Mouse (Mus musculus) lung, embryonic 16.5 days (tissue): Measurements from ENCODE around the gene Fgfr2. TPM values are rescaled to one million over a fixed set of nuclear protein-coding genes. Genes with fewer than 3 reads are reported as not detected.
A peak's percentile ranks its signal among the peaks of the same experiment; 100 is the strongest.

Experiments
- ATAC-seq: fragments of 200-750 bp; cut with Nextera tagmentation; 2 replicates; pipeline ENCODE4 v1.8.0; 2017; ENCODE audit warnings: low read depth, mild to moderate bottlenecking, moderate library complexity
- H3K27ac ChIP-seq: fragments of 300-500 bp; sonication (generic); 2 replicates; pipeline ENCODE4 v1.5.1; 2014; ENCODE audit warnings: mild to moderate bottlenecking, control low read depth, low read length
- H3K27me3 ChIP-seq: fragments of 300-500 bp; sonication (generic); 2 replicates; pipeline ENCODE4 v1.6.1; 2014; ENCODE audit warnings: low read depth, low read length, mixed read lengths; ENCODE audit not compliant: control insufficient read depth, insufficient read depth
- H3K36me3 ChIP-seq: fragments of 300-500 bp; sonication (generic); 2 replicates; pipeline ENCODE4 v1.6.1; 2014; ENCODE audit warnings: low read length; ENCODE audit not compliant: control insufficient read depth, insufficient read depth
- H3K4me1 ChIP-seq: fragments of 300-500 bp; sonication (generic); replicated peaks from 2 replicates; pipeline ENCODE4 v1.6.1; 2014; ENCODE audit warnings: low read length, mixed read lengths; ENCODE audit not compliant: control insufficient read depth, insufficient read depth
- H3K4me2 ChIP-seq: fragments of 300-500 bp; sonication (generic); 2 replicates; pipeline ENCODE4 v1.6.1; 2014; ENCODE audit warnings: low read depth, low read length, control low read depth
- H3K4me3 ChIP-seq: fragments of 300-500 bp; sonication (generic); 2 replicates; pipeline ENCODE4 v1.5.1; 2014; ENCODE audit warnings: mild to moderate bottlenecking, low read length, control low read depth
- H3K9ac ChIP-seq: fragments of 300-500 bp; sonication (generic); 2 replicates; pipeline ENCODE4 v1.6.1; 2014; ENCODE audit warnings: low read length, control low read depth
- H3K9me3 ChIP-seq: fragments of 300-500 bp; sonication (generic); 2 replicates; pipeline ENCODE4 v1.6.1; 2016; ENCODE audit warnings: low read length; ENCODE audit not compliant: control insufficient read depth
- WGBS: fragments of 180-500 bp; shearing (Covaris S2); extraction: QIAGEN DNeasy Blood & Tissue Kit; methylation state at CpG from one replicate; pipeline ENCODE4 v1.1.7; 2014; 5-methylcytosine and 5-hydroxymethylcytosine counted together
- polyA plus RNA-seq: library from polyadenylated mRNA; unstranded; fragments of >200 nt; fragmentation: Nextera tagmentation; extraction: Ambion mirVana; gene quantifications from 2 replicates; pipeline ENCODE4 v1.2.1, GENCODE M21; 2015

Gene Fgfr2
- polyA plus RNA-seq, 1 experiment from 2014 or later, result 175 TPM

- H3K9ac ChIP-seq, result no peak overlapping the region
- H3K4me3 ChIP-seq, result no peak overlapping the region
- H3K9me3 ChIP-seq, result no peaks in the 10 kb centered on the region
- no peak overlapping the region for H3K4me2 ChIP-seq
- no peaks in the 10 kb centered on the region for H3K4me1 ChIP-seq
- no peaks in the 10 kb centered on the region for H3K27me3 ChIP-seq
- no peak overlapping the region for H3K27ac ChIP-seq
- no peak for ATAC-seq
- H3K36me3 ChIP-seq, result no peaks in the 10 kb centered on the region
- 82% methylated on average over 3 of the region's 3 CpGs for WGBS
These were observed 960.9 kb downstream of the Fgfr2 start for GRCm38 (mm10) chr7:132162254-132162653.

- no peak for ATAC-seq
- H3K27me3 ChIP-seq, result peaks cover 26% of the 10 kb centered on the region
- H3K27ac ChIP-seq, result no peak overlapping the region
- H3K4me3 ChIP-seq, result no peak overlapping the region
- H3K4me2 ChIP-seq, result no peak overlapping the region
- no peaks in the 10 kb centered on the region for H3K9me3 ChIP-seq
- peaks cover 3% of the 10 kb centered on the region for H3K4me1 ChIP-seq
- H3K9ac ChIP-seq, result no peak overlapping the region
- WGBS, result 49% methylated on average over 9 of the region's 9 CpGs
- H3K36me3 ChIP-seq, result no peaks in the 10 kb centered on the region
These were observed 964.7 kb downstream of the Fgfr2 start for GRCm38 (mm10) chr7:132158321-132159025.

GRCm38 (mm10) chr7:132154368-132154961, 968.7 kb downstream of the Fgfr2 start, which contains the start of gene Cpxm2:
Gene Cpxm2, minus strand, starts transcription at chr7:132154739.
- H3K27ac ChIP-seq, result no peak within 1 kb of the TSS
- peak within 1 kb of the TSS; percentile 68 for H3K4me2 ChIP-seq
- H3K27me3 ChIP-seq, result peaks cover 27% of the 10 kb centered on the region
- H3K9ac ChIP-seq, result peak within 1 kb of the TSS; percentile 48
- 3% methylated on average over 40 of the region's 43 CpGs for WGBS
- peak within 1 kb of the TSS; percentile 45 for H3K4me3 ChIP-seq
- no peaks in the 10 kb centered on the region for H3K36me3 ChIP-seq
- peaks cover 3% of the 10 kb centered on the region for H3K4me1 ChIP-seq
- ATAC-seq, result peak; percentile 75
- no peaks in the 10 kb centered on the region for H3K9me3 ChIP-seq

DNA sequence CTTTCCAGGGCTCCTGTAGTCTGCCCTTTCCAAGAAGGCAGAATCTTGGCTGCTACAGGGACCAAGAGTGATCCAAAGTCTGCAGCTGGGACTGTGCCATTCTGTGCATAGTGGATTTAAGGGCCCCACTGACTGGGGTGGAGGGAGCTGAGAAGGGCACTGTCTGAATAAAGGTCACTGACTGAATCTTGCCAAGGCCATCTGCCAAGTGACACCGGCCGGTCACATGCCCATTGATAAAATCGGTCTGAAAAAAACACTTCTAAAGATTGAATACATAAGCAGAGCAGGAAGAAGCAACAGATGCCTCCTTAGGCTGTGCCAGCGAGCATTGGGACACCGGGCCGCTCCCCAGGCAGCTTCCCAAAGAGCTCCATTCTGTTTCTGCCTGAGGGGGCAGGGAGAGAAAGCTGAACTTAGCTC, 969.4 kb downstream of the Fgfr2 start:
- Histone ChIP-seq H3K27me3 (peaks cover 27% of the 10 kb centered on the region), H3K9ac (no peak overlapping the region), H3K27ac (no peak overlapping the region), H3K4me2 (no peak overlapping the region), H3K4me3 (no peak overlapping the region; the same call in 1 of the 2 replicates), H3K4me1 (peaks cover 3% of the 10 kb centered on the region), H3K36me3 (no peaks in the 10 kb centered on the region), H3K9me3 (no peaks in the 10 kb centered on the region)
- ATAC-seq, result no peak
- WGBS, result 44% methylated on average over 6 of the region's 6 CpGs

- Histone ChIP-seq H3K4me2 (no peak overlapping the region), H3K36me3 (no peaks in the 10 kb centered on the region), H3K9ac (no peak overlapping the region), H3K4me1 (no peaks in the 10 kb centered on the region), H3K27me3 (no peaks in the 10 kb centered on the region), H3K4me3 (no peak overlapping the region), H3K27ac (no peak overlapping the region), H3K9me3 (no peaks in the 10 kb centered on the region)
- WGBS, result 76% methylated on average over 15 of the region's 15 CpGs
- no peak for ATAC-seq
These were observed 977.8 kb downstream of the Fgfr2 start for GRCm38 (mm10) chr7:132145227-132145800.

GRCm38 (mm10) chr7:132128687-132129086, 994.5 kb downstream of the Fgfr2 start:
- Histone ChIP-seq H3K4me1 (no peaks in the 10 kb centered on the region), H3K27me3 (no peaks in the 10 kb centered on the region), H3K27ac (no peak overlapping the region), H3K4me3 (no peak overlapping the region), H3K9ac (no peak overlapping the region), H3K36me3 (no peaks in the 10 kb centered on the region), H3K9me3 (no peaks in the 10 kb centered on the region; the same call in 1 of the 2 replicates), H3K4me2 (no peak overlapping the region)
- 77% methylated on average over 6 of the region's 6 CpGs for WGBS
- no peak for ATAC-seq

DNA sequence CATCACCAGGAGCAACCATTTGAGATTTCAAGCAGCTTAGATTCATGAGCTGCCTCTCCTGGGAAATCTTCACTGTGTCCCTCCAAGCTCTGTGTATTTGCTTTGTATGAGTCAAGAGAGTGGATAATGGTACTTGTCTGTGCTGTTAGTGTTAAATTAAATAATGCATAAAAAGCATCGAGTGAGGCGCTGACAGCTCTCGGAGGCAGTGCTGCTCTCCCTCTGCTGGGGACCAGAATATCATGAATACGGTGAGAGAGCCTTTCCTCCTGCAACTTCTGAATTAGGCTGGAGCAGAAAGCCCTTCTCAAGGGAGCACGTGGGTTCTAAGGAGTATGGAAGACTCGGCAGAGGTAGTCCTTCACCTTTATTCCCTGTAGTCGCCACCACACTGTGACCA, 998.2 kb downstream of the Fgfr2 start:
- Histone ChIP-seq H3K4me2 (no peak overlapping the region), H3K27me3 (no peaks in the 10 kb centered on the region), H3K27ac (no peak overlapping the region), H3K4me1 (no peaks in the 10 kb centered on the region), H3K9ac (no peak overlapping the region), H3K4me3 (no peak overlapping the region), H3K36me3 (no peaks in the 10 kb centered on the region), H3K9me3 (no peaks in the 10 kb centered on the region)
- ATAC-seq, result no peak
- 50% methylated on average over 7 of the region's 7 CpGs for WGBS

DNA sequence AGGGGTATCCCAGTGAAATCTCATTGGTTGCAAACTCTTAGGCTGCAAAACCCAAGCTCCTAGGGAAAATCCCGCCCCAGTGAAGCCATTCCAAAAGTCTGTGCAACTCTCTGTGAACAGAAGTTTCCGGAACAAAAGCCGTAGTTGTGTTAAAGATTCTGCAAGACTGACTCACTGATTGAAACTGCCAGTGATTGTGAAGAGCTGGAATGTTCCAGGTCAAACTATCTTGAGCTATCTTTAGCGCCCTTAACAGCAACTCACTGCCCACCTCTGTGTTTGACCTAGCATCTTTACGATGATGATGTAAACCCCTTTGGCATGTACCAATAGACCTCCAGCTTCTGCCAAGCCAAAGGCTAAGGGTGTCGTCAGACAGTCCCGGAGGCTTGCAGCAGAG, 999.9 kb downstream of the Fgfr2 start:
- Histone ChIP-seq H3K4me3 (no peak overlapping the region), H3K36me3 (no peaks in the 10 kb centered on the region), H3K9ac (no peak overlapping the region), H3K9me3 (no peaks in the 10 kb centered on the region), H3K27ac (no peak overlapping the region), H3K4me1 (no peaks in the 10 kb centered on the region), H3K4me2 (no peak overlapping the region), H3K27me3 (no peaks in the 10 kb centered on the region)
- WGBS, result 50% methylated on average over 7 of the region's 7 CpGs
- ATAC-seq, result no peak

- H3K9ac ChIP-seq, result no peak overlapping the region
- no peaks in the 10 kb centered on the region for H3K9me3 ChIP-seq
- ATAC-seq, result no peak
- H3K4me3 ChIP-seq, result no peak overlapping the region
- no peaks in the 10 kb centered on the region for H3K27me3 ChIP-seq
- 72% methylated on average over 4 of the region's 4 CpGs for WGBS
- no peak overlapping the region for H3K27ac ChIP-seq
- H3K4me1 ChIP-seq, result no peaks in the 10 kb centered on the region
- H3K4me2 ChIP-seq, result no peak overlapping the region
- no peaks in the 10 kb centered on the region for H3K36me3 ChIP-seq
These were observed 1003.3 kb downstream of the Fgfr2 start for GRCm38 (mm10) chr7:132119817-132120216.
